Mouse (Mus musculus): ENCODE results near the gene Zfp933.
"Not testable (repeated sequence)": the region's sequence is repeated elsewhere in the genome, so short reads cannot be mapped to it uniquely, and the experiment has no call there.

Zfp933 gene

DNA sequence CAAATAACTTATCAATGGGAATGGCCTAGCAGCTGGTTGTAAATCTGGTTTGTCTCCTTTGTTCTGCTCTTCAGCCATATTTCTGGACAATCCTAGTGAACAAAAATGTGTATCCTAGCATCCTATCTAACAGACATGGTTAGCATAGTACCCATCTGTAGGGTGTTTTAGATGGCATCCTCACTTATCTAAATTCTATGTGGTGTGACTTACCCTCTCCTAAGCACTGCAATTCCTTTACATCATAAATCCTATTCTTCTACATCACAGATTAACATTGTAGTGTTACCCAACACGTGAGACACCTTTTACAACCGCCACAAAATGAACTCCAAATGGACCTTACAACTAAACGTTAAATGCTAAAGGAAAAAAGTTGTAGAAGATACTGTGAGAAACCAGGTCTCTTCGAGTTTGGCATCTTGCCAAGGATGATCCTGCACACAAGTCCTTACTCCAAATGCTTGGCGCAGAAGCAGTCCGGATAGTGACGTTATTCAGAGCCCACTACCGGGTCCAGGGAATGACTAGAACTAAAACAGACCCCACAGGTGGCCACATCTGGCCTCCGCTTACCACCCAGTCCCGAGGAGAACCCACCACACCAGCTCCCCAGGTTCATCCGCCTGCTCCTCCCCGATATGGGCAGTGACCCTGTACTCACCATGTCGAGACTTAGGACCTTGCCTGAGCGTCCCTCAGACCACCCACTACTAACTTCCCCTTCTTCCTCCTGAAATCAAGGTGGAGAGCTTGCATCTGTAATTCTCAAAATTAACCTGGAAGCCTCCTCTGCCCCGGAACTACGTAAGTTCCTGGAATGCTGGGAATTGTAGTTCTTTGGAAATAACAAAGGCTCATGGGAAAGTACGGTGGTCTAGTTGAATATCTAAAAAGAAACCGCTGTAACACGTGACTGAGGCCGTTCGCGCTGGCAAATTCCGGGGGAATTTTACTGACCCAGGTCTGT is at the start of gene Zfp933:
TSS of gene Zfp933 (minus strand) at position 753 of the 970 bp plus-strand sequence.
- in situ Hi-C loops (cut with MboI), result no loop called here

DNA sequence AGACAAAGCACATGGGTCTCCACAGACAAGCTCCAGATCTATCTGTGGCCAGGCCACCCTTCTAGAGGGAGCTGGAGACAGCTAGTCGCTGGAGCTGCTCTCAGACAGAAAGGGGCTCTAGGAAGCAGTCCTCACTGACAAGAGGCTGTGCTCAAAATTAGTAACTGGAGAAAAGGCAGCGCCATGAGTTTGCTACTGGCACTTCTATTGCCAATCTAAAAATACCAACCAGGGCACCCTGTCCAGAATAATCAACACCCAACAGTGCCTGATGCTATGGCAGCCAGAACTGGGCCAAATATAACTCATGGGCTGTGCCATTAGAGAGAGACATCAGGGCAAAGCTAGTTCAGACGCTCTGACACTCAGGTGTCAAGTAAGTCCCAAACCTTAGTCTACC is 49.2 kb upstream of the Zfp933 start:
- in situ Hi-C loops (cut with MboI), result no loop called here

DNA sequence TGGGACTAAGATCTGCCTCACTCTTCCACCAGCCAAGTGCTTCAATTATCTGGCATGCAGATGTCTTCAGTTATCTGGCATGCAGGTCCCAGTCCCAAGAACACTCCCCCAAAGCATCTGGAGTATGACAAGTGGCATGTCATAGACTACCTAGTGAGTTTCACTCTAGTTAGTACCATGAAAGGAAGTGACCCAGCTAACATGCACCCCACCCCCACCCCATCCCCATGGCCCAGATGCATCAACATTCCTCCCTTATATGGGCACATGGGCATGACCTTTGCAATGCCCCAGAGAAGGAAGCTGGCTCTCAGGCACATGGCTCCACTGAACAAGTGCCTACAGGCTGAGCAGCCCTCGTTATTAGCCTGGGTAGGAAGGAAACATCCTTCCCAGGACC is 48.2 kb upstream of the Zfp933 start:
- in situ Hi-C loops (cut with MboI), result no loop called here

DNA sequence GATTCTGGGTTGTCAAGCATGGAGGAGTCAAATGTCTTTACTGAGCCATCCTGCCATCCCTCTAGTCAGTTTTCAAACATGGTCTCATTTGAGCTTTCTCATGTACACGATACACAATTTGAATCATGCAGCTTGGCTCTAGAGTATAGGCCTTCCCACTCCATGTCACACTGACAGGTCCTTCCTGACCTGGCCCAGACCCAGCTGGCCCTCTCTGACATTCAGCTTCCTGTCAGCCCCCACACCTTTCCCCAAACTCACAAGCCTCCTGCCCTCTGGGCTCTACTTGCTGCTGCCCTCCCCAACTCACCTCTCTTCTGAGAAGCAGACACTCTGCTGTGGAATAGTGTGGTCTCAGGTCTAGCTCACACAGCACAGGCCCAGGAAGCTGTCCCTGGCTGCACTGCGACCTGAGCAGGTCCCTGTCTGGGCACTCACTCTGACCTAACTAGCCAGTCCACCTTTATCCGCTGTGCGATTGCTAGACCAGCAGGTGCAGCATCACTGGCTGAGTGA is 47.7 kb upstream of the Zfp933 start:
- in situ Hi-C loops (cut with MboI), result no loop called here

DNA sequence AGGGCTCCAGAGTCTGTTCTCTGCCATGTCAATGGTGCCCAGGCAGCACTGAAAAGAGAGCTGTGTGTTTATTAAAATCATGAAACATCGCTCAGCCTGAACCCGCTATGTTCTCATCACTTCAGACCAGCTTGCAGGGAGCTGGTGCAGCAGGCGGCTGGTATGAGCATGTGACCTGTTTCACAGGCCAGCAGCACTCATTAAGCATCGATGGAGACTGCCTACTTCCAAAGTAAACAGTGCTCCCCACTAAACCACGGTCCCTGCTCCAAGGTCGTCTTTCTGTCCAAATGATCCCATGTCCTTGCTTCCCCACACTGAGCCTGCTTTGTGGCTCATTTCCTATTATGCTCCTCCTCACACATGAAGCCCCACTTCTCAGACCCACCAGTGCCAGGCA is 42.2 kb upstream of the Zfp933 start:
- in situ Hi-C loops (cut with MboI), result no loop called here

GRCm38 (mm10) chr4:147888237-147888636 is 40.1 kb upstream of the Zfp933 start:
- in situ Hi-C loops (cut with MboI), result no loop called here

- in situ Hi-C loops (cut with MboI), result no loop called here
Measured at GRCm38 (mm10) chr4:147887277-147887676, 39.1 kb upstream of the Zfp933 start.

DNA sequence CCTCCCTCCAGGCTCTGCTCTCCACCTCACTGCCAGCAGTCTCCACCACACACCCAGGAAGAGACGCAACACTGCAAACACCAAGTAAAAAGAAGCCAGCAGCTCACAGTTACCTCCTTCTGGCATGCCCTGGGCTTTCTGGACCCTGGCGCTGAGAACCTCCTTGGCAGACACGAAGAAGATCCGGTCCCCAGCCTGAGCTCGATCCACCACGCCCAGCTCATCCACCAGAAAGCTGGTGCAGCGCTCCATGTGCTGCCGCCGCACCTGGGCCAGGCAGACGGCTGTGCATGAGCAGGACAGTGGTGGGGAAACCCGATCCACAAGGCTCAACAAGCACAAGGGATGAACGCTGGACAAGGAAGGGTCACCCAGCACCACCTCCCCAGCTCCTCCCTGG is 38.0 kb upstream of the Zfp933 start:
- in situ Hi-C loops (cut with MboI), result no loop called here

DNA sequence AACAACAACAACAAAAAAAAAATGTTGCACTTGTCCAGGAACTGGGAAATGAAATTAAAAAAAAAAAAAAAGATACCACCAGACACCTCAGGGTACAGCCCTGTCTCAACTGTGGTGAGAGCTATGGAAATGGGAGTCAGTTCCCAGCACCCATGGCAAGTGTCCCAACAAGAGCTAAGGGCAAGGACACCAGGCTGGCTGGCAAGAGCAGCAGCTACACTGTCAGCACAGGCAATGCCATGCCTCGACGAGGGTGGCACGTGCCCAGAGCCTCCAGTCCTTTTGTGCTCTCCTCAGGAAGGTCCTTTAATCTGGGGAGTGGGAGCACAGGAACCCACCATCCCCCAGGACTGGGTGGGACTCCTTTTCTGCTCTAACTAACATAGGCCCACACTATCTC is 36.0 kb upstream of the Zfp933 start:
- in situ Hi-C loops (cut with MboI), result no loop called here

- in situ Hi-C loops (cut with MboI), result no loop called here
Measured at GRCm38 (mm10) chr4:147883041-147883440, 34.9 kb upstream of the Zfp933 start.

DNA sequence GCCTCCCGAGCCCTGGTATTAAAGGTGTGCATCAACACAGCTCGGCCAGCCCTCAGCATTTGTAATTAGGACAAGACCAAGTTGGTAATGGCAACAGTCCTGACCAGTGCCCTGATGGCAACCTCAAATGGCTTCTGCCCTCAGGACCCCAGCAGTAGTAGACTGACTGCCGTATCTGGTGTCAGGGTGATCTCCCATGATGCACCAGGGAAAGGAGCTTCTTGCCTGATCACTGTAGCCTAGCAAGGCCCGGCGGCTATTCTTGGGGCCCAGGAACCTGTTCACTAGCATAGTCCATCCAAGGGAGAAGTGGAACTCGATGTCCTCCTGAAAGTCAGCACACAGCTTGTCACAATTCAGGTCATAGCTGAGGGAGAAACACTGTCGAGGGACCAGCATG is 33.6 kb upstream of the Zfp933 start:
- in situ Hi-C loops (cut with MboI), result no loop called here

- in situ Hi-C loops (cut with MboI), result no loop called here
Measured at GRCm38 (mm10) chr4:147879865-147880264, 31.7 kb upstream of the Zfp933 start.

GRCm38 (mm10) chr4:147879456-147879855 is 31.3 kb upstream of the Zfp933 start:
- in situ Hi-C loops (cut with MboI), result no loop called here

DNA sequence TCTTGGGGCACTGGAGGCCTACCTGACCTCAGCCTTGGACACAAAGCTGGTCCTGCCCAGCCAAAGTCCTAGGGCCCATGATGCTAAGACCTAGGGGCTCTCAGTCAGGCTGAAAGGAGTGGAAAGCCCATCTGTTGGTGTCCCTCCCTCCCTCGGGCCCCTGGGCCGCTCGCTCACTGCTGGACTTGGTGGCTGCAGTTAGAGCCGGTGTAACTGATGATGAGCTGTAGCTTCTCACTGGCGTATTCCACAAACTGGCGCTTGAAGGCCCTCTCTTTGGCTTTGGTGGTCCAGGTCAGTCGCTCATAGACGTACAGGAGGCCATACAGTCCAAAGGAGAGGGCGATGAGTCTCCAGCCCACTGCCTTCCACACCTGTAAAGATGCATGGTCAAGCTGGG is 30.4 kb upstream of the Zfp933 start:
- in situ Hi-C loops (cut with MboI), result no loop called here

DNA sequence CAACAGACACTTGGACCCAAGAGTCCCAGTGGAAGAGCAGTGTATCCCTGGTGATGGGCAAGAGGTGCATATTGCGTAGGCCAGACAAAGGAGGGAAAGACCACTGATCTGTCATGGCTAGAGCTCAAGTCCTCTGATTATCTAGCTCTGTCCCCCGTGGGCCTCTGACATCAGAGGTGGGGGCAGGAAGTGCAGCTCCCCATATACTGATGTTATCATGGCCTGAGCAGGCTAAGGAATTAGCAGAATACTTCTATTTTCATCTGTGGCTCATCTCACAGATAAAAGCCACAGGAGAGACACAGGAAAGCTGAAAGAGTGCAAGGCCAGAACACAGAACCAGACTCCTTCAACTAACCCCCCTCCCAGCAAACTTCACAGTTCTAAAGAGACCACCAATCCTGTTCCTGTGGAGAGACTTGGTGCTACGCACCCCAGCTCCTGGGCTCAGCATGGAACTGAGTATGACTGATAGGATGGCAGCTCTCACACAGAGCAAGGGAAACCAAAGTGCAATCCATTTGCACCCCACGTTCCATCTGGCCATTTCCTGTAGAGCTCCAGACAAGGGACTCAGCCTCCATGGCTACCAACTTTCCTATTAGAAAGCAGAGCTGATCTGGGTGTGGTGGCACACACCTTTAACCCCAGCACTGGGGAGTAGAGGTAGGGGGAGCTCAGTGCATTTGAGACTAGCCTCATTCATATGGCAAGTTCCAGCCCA is 27.8 kb upstream of the Zfp933 start:
- in situ Hi-C loops (cut with MboI), result no loop called here

DNA sequence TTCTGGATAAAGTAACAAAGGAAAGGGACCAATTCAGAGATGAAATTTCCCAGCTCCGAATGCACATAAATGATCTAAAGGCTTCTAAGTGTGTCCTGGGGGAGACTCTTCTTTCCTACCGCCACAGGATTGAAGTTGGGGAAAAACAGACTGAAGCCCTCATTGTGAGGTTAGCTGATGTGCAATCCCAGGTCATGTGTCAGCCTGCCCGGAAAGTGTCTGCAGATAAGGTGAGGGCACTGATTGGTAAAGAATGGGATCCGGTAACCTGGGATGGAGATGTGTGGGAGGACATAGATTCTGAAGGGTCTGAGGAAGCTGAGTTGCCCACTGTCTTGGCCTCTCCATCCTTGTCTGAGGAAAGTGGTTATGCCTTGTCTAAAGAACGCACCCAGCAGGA is 21.1 kb upstream of the Zfp933 start:
- in situ Hi-C loops (cut with MboI), result no loop called here

DNA sequence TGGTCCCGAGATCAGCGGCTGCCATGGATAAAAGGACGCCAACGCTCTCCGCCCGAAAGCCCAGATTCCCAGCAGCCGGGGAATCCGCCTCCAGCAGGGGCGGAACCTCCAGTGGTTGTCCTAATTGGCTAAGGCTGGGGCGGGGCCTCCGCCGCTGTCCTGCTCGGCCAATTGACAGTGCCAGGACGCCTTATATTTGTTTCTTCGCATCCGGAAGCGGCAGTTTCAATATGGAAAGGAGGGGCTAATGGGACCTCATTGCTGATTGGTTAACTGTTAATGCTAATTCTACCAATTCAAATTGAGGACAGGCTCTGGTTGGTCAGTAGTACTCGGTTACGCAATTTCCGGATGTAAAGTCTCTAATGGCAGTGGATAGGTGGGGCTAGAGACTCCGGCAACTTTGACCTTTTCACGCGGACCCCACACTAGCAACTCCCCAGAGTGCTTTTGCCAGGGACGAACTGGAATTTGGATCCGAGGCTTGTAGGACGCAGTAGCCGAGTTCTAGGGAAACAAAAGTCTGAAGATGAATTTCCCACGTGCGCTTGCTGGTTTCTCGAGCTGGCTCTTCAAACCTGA is 20.4 kb upstream of the Zfp933 start, which contains the start of the genes Miip and Fv1:
TSS of gene Miip (minus strand) at position 367 of the 582 bp plus-strand sequence.
TSS of gene Fv1 (plus strand) at position 530 of the 582 bp plus-strand sequence.
- in situ Hi-C loops (cut with MboI), result no loop called here

- in situ Hi-C loops (cut with MboI), result no loop called here
Measured at GRCm38 (mm10) chr4:147867563-147868449, 19.6 kb upstream of the Zfp933 start.

DNA sequence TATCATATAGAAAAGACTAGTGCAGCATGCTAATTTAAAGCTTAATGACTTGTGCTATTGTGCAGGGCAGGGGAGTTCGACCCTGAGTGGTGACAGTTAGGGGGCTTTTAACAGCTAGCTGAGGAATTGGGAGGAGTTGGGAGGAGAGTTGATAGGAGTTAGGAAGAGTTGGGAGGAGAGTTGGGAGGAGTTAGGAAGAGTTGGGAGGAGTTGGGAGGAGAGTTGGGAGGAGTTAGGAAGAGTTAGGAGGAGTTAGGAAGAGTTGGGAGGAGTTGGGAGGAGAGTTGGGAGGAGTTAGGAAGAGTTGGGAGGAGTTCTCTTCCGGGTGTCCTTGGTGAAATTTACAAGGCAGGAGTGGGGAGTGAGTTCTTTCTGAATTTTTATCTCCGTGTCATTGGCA is 18.6 kb upstream of the Zfp933 start:
- in situ Hi-C loops (cut with MboI), result not testable (repeated sequence)

DNA sequence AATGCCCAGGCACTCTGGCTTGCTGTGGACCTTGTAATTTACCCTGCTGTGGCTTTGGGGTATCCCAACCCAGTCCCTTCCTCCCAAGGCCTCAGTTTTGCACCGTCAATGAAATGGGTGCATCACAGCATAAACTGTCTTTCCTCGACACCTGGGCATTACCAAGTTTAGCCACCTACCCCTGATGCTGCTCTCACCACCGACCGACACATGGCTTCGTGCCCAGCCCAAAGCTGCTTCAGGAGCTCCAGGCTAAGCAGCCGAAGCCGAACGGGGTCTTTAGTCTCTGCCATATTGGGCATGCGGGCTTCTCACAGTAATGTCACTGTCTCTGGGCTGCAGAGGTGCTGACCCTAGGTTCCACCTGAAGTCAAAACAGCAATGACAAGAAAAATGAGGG is 17.9 kb upstream of the Zfp933 start:
- in situ Hi-C loops (cut with MboI), result no loop called here

- in situ Hi-C loops (cut with MboI), result no loop called here
Measured at GRCm38 (mm10) chr4:147865651-147866050, 17.5 kb upstream of the Zfp933 start.

Data from mature B cell (primary cell).